Mouse (Mus musculus) stomach, postnatal 0 days (tissue): ENCODE results near the gene Stk38l. TPM values are rescaled to one million over a fixed set of nuclear protein-coding genes. Genes with fewer than 3 reads are reported as not detected.

Source experiments
- ATAC-seq: fragments of 200-750 bp; cut with Nextera tagmentation; 2 replicates; pipeline ENCODE4 v1.8.0; 2017; ENCODE audit not compliant: low FRiP score, low TSS enrichment
- DNase-seq: peaks from one replicate; pipeline ENCODE4 v3.0.0-alpha.2; 2016; ENCODE audit warnings: low spot score
- H3K27ac ChIP-seq: fragments of 300-500 bp; sonication (generic); replicated peaks from 2 replicates; pipeline ENCODE4 v1.5.1; 2014; ENCODE audit warnings: mild to moderate bottlenecking, control low read depth
- H3K27me3 ChIP-seq: fragments of 300-500 bp; sonication (generic); 2 replicates; pipeline ENCODE4 v1.6.1; 2014; ENCODE audit warnings: low read length; ENCODE audit not compliant: control insufficient read depth, insufficient read depth
- H3K36me3 ChIP-seq: fragments of 300-500 bp; sonication (generic); 2 replicates; pipeline ENCODE4 v1.6.1; 2014; ENCODE audit warnings: low read length, mixed read lengths; ENCODE audit not compliant: control insufficient read depth, insufficient read depth
- H3K4me1 ChIP-seq: fragments of 300-500 bp; sonication (generic); replicated peaks from 2 replicates; pipeline ENCODE4 v1.6.1; 2014; ENCODE audit warnings: antibody characterized with exemption; ENCODE audit not compliant: control insufficient read depth, insufficient read depth
- H3K4me2 ChIP-seq: fragments of 300-500 bp; sonication (generic); replicated peaks from 2 replicates; pipeline ENCODE4 v1.6.1; 2014; ENCODE audit warnings: low read depth, mild to moderate bottlenecking, control low read depth, moderate library complexity
- H3K4me3 ChIP-seq: fragments of 300-500 bp; sonication (generic); 2 replicates; pipeline ENCODE4 v1.5.1; 2014; ENCODE audit warnings: low read depth, low read length, control low read depth
- H3K9ac ChIP-seq: fragments of 300-500 bp; sonication (generic); 2 replicates; pipeline ENCODE4 v1.6.1; 2014; ENCODE audit warnings: mild to moderate bottlenecking, low read length, control low read depth, mixed read lengths
- H3K9me3 ChIP-seq: fragments of 300-500 bp; sonication (generic); 2 replicates; pipeline ENCODE4 v1.6.1; 2016; ENCODE audit warnings: low read length; ENCODE audit not compliant: control insufficient read depth
- CTCF ChIP-seq: IDR thresholded peaks from 2 replicates; pipeline ENCODE4 v1.5.1; 2016; ENCODE audit warnings: antibody characterized with exemption, low read depth, mild to moderate bottlenecking, moderate library complexity
- EP300 ChIP-seq: optimal IDR thresholded peaks from 2 replicates; pipeline ENCODE3; 2016; ENCODE audit warnings: antibody characterized with exemption
- WGBS: fragments of 180-500 bp; shearing (Covaris S2); extraction: QIAGEN DNeasy Blood & Tissue Kit; methylation state at CpG from one replicate; pipeline ENCODE4 v1.1.7; 2014; 5-methylcytosine and 5-hydroxymethylcytosine counted together
- polyA plus RNA-seq: library from polyadenylated mRNA; unstranded; fragments of >200 nt; fragmentation: Nextera tagmentation; extraction: Ambion mirVana; gene quantifications from 2 replicates; pipeline ENCODE4 v1.2.1, GENCODE M21; 2015

Stk38l gene
- 16.9 and 17.3 TPM in 2 replicates for polyA plus RNA-seq

GRCm38 (mm10) chr6:146724581-146725383, at the start of gene Stk38l:
Gene Stk38l, plus strand, starts transcription at chr6:146724995.
- peak within 1 kb of the TSS; percentile 82 for H3K4me2 ChIP-seq
- WGBS = 3% methylated on average over 46 of the region's 87 CpGs
- ATAC-seq (peak; percentile 97), DNase-seq (peak; percentile 95)
- no peaks in the 10 kb centered on the region for H3K27me3 ChIP-seq
- no peaks in the 10 kb centered on the region for H3K9me3 ChIP-seq
- no peaks in the 10 kb centered on the region for H3K36me3 ChIP-seq
- H3K4me3 ChIP-seq = peak within 1 kb of the TSS; percentile 92
- peak within 1 kb of the TSS; percentile 92 for H3K27ac ChIP-seq
- H3K9ac ChIP-seq = peak within 1 kb of the TSS; percentile 91
- TF ChIP-seq CTCF (peak; percentile 23; the same call in 1 of the 2 replicates), EP300 (peak; percentile 99)
- H3K4me1 ChIP-seq = 0 out of 2 replicates have a peak, but pooled peaks cover 3% of the 10 kb centered on the region

- H3K4me2 ChIP-seq = no peak overlapping the region
- DNase-seq = no peak
- no peak overlapping the region for H3K9ac ChIP-seq
- H3K4me1 ChIP-seq = no peaks in the 10 kb centered on the region
- no peaks in the 10 kb centered on the region for H3K27me3 ChIP-seq
- no peaks in the 10 kb centered on the region for H3K36me3 ChIP-seq
- no peak overlapping the region for H3K4me3 ChIP-seq
- no peak overlapping the region for H3K27ac ChIP-seq
- WGBS = 73% methylated on average over 10 of the region's 10 CpGs
- no peak for TF ChIP-seq EP300
- no peak for TF ChIP-seq CTCF
- no peak for ATAC-seq
- no peaks in the 10 kb centered on the region for H3K9me3 ChIP-seq
Observed at GRCm38 (mm10) chr6:146676904-146677303, 47.9 kb upstream of the Stk38l start.

GRCm38 (mm10) chr6:146678136-146679070, 46.4 kb upstream of the Stk38l start:
- ATAC-seq = no peak

GRCm38 (mm10) chr6:146683881-146684280, 40.9 kb upstream of the Stk38l start:
- no peak for TF ChIP-seq CTCF
- H3K4me3 ChIP-seq = no peak overlapping the region
- no peak overlapping the region for H3K27ac ChIP-seq
- ATAC-seq (no peak), DNase-seq (no peak)
- no peaks in the 10 kb centered on the region for H3K36me3 ChIP-seq
- no peaks in the 10 kb centered on the region for H3K9me3 ChIP-seq
- no peak overlapping the region for H3K9ac ChIP-seq
- WGBS = 83% methylated on average over 4 of the region's 4 CpGs
- no peak overlapping the region for H3K4me2 ChIP-seq
- no peaks in the 10 kb centered on the region for H3K4me1 ChIP-seq
- no peaks in the 10 kb centered on the region for H3K27me3 ChIP-seq

More at GRCm38 (mm10) chr6:146678136-146679070, 46.4 kb upstream of the Stk38l start:
- TF ChIP-seq CTCF (no peak), EP300 (no peak)
- no peak for DNase-seq
- no peak overlapping the region for H3K4me3 ChIP-seq
- no peaks in the 10 kb centered on the region for H3K4me1 ChIP-seq
- no peaks in the 10 kb centered on the region for H3K27me3 ChIP-seq
- no peak overlapping the region for H3K4me2 ChIP-seq
- H3K9me3 ChIP-seq = no peaks in the 10 kb centered on the region
- 43% methylated on average over 10 of the region's 10 CpGs for WGBS
- H3K9ac ChIP-seq = no peak overlapping the region
- no peak overlapping the region for H3K27ac ChIP-seq
- H3K36me3 ChIP-seq = no peaks in the 10 kb centered on the region

GRCm38 (mm10) chr6:146685781-146686308, 39.0 kb upstream of the Stk38l start:
- Histone ChIP-seq H3K9ac (no peak overlapping the region), H3K27ac (no peak overlapping the region)

More at GRCm38 (mm10) chr6:146685781-146686308, 39.0 kb upstream of the Stk38l start:
- DNase-seq (peak; percentile 82), ATAC-seq (peak; percentile 96)
- H3K27me3 ChIP-seq = no peaks in the 10 kb centered on the region
- TF ChIP-seq CTCF (peak; percentile 64), EP300 (no peak)
- 53% methylated on average over 17 of the region's 17 CpGs for WGBS
- H3K4me3 ChIP-seq = no peak overlapping the region
- no peaks in the 10 kb centered on the region for H3K36me3 ChIP-seq
- no peaks in the 10 kb centered on the region for H3K9me3 ChIP-seq
- H3K4me2 ChIP-seq = no peak overlapping the region
- H3K4me1 ChIP-seq = no peaks in the 10 kb centered on the region
